Mouse (Mus musculus): Measurements from ENCODE around the gene 1520401A03Rik. TPM values are rescaled to one million over a fixed set of nuclear protein-coding genes. Genes with fewer than 3 reads are reported as not detected.
A peak's percentile ranks its signal among the peaks of the same experiment; 100 is the strongest.

The 1520401A03Rik gene
- polyA plus RNA-seq, 1 experiment from 2014 or later = 0.19 TPM

- H3K4me1 ChIP-seq (ENCODE audit: control insufficient read depth, insufficient read depth, low read length) = peaks cover 25% of the 10 kb centered on the region
- peaks cover 9% of the 10 kb centered on the region; the same call in 1 of the 2 replicates for H3K36me3 ChIP-seq (ENCODE audit: control insufficient read depth, insufficient read depth, low read length)
- ATAC-seq = peak; percentile 41
- H3K4me2 ChIP-seq (ENCODE audit: low read length) = peak overlapping the region; percentile 91
- H3K27ac ChIP-seq (ENCODE audit: low read length) = peak overlapping the region; percentile 80
- H3K9ac ChIP-seq (ENCODE audit: low read depth, low read length) = peak overlapping the region; percentile 84
- peak overlapping the region; percentile 76 for H3K4me3 ChIP-seq (ENCODE audit: low read depth, low read length)
- no peaks in the 10 kb centered on the region for H3K9me3 ChIP-seq (replicated peaks; ENCODE audit: control insufficient read depth, low read length, poor library complexity, severe bottlenecking)
- WGBS = 1% methylated on average over 48 of the region's 48 CpGs
- peaks cover 35% of the 10 kb centered on the region for H3K27me3 ChIP-seq (ENCODE audit: control insufficient read depth, insufficient read depth, low read depth, low read length)
Measured at GRCm38 (mm10) chr17:23739202-23740135, 16.9 kb upstream of the 1520401A03Rik start.

GRCm38 (mm10) chr17:23738836-23739201 is 16.2 kb upstream of the 1520401A03Rik start:
- Histone ChIP-seq H3K4me3 (ENCODE audit: low read depth, low read length) (peak overlapping the region; percentile 76), H3K36me3 (ENCODE audit: control insufficient read depth, insufficient read depth, low read length) (peaks cover 9% of the 10 kb centered on the region; the same call in 1 of the 2 replicates), H3K9me3 (replicated peaks; ENCODE audit: control insufficient read depth, low read length, poor library complexity, severe bottlenecking) (no peaks in the 10 kb centered on the region), H3K4me2 (ENCODE audit: low read length) (peak overlapping the region; percentile 91), H3K9ac (ENCODE audit: low read depth, low read length) (peak overlapping the region; percentile 84), H3K4me1 (ENCODE audit: control insufficient read depth, insufficient read depth, low read length) (peaks cover 25% of the 10 kb centered on the region), H3K27me3 (ENCODE audit: control insufficient read depth, insufficient read depth, low read depth, low read length) (peaks cover 29% of the 10 kb centered on the region), H3K27ac (ENCODE audit: low read length) (peak overlapping the region; percentile 80)
- no peak for ATAC-seq
- WGBS = 29% methylated on average over 2 of the region's 2 CpGs

GRCm38 (mm10) chr17:23737493-23738445 is 15.2 kb upstream of the 1520401A03Rik start:
- H3K9ac ChIP-seq (ENCODE audit: low read depth, low read length) = peak overlapping the region; percentile 31; the same call in 1 of the 2 replicates
- no peaks in the 10 kb centered on the region for H3K9me3 ChIP-seq (replicated peaks; ENCODE audit: control insufficient read depth, low read length, poor library complexity, severe bottlenecking)
- peaks cover 9% of the 10 kb centered on the region; the same call in 1 of the 2 replicates for H3K36me3 ChIP-seq (ENCODE audit: control insufficient read depth, insufficient read depth, low read length)
- WGBS = 59% methylated on average over 15 of the region's 15 CpGs
- peaks cover 25% of the 10 kb centered on the region for H3K4me1 ChIP-seq (ENCODE audit: control insufficient read depth, insufficient read depth, low read length)
- H3K4me2 ChIP-seq (ENCODE audit: low read length) = peak overlapping the region; percentile 91
- H3K27me3 ChIP-seq (ENCODE audit: control insufficient read depth, insufficient read depth, low read depth, low read length) = peaks cover 19% of the 10 kb centered on the region
- ATAC-seq = no peak
- H3K27ac ChIP-seq (ENCODE audit: low read length) = no peak overlapping the region
- H3K4me3 ChIP-seq (ENCODE audit: low read depth, low read length) = 0 out of 2 replicates have a peak overlapping the region, but pooled peaks have one; percentile 6

GRCm38 (mm10) chr17:23734341-23734740 is 11.8 kb upstream of the 1520401A03Rik start:
- ATAC-seq = no peak
- H3K9ac ChIP-seq (ENCODE audit: low read depth, low read length) = no peak overlapping the region
- H3K27me3 ChIP-seq (ENCODE audit: control insufficient read depth, insufficient read depth, low read depth, low read length) = no peaks in the 10 kb centered on the region
- H3K9me3 ChIP-seq (replicated peaks; ENCODE audit: control insufficient read depth, low read length, poor library complexity, severe bottlenecking) = no peaks in the 10 kb centered on the region
- no peak overlapping the region for H3K4me3 ChIP-seq (ENCODE audit: low read depth, low read length)
- peaks cover 17% of the 10 kb centered on the region for H3K4me1 ChIP-seq (ENCODE audit: control insufficient read depth, insufficient read depth, low read length)
- no peak overlapping the region for H3K27ac ChIP-seq (ENCODE audit: low read length)
- WGBS = 75% methylated on average over 1 of the region's 1 CpGs
- H3K36me3 ChIP-seq (ENCODE audit: control insufficient read depth, insufficient read depth, low read length) = peaks cover 9% of the 10 kb centered on the region; the same call in 1 of the 2 replicates
- H3K4me2 ChIP-seq (ENCODE audit: low read length) = no peak overlapping the region

GRCm38 (mm10) chr17:23730441-23730840 is 7.9 kb upstream of the 1520401A03Rik start:
- no peak for ATAC-seq
- no peaks in the 10 kb centered on the region for H3K27me3 ChIP-seq (ENCODE audit: control insufficient read depth, insufficient read depth, low read depth, low read length)
- H3K9ac ChIP-seq (ENCODE audit: low read depth, low read length) = no peak overlapping the region
- H3K4me2 ChIP-seq (ENCODE audit: low read length) = no peak overlapping the region
- H3K4me1 ChIP-seq (ENCODE audit: control insufficient read depth, insufficient read depth, low read length) = peaks cover 8% of the 10 kb centered on the region; the same call in 1 of the 2 replicates
- H3K27ac ChIP-seq (ENCODE audit: low read length) = no peak overlapping the region
- WGBS = 57% methylated on average over 1 of the region's 1 CpGs
- H3K36me3 ChIP-seq (ENCODE audit: control insufficient read depth, insufficient read depth, low read length) = peaks cover under 1% of the 10 kb centered on the region; the same call in 1 of the 2 replicates
- no peak overlapping the region for H3K4me3 ChIP-seq (ENCODE audit: low read depth, low read length)
- H3K9me3 ChIP-seq (replicated peaks; ENCODE audit: control insufficient read depth, low read length, poor library complexity, severe bottlenecking) = no peaks in the 10 kb centered on the region

- Histone ChIP-seq H3K4me3 (ENCODE audit: low read depth, low read length) (peak overlapping the region; percentile 90), H3K27ac (ENCODE audit: low read length) (peak overlapping the region; percentile 58; the same call in 1 of the 2 replicates), H3K36me3 (ENCODE audit: control insufficient read depth, insufficient read depth, low read length) (no peaks in the 10 kb centered on the region), H3K9ac (ENCODE audit: low read depth, low read length) (peak overlapping the region; percentile 80), H3K4me2 (ENCODE audit: low read length) (peak overlapping the region; percentile 92), H3K4me1 (ENCODE audit: control insufficient read depth, insufficient read depth, low read length) (peaks cover 10% of the 10 kb centered on the region; the same call in 1 of the 2 replicates), H3K9me3 (replicated peaks; ENCODE audit: control insufficient read depth, low read length, poor library complexity, severe bottlenecking) (no peaks in the 10 kb centered on the region), H3K27me3 (ENCODE audit: control insufficient read depth, insufficient read depth, low read depth, low read length) (no peaks in the 10 kb centered on the region)
- peak; percentile 84 for ATAC-seq
- WGBS = under 1% methylated on average over 20 of the region's 20 CpGs
Measured at GRCm38 (mm10) chr17:23726758-23727142, 4.2 kb upstream of the 1520401A03Rik start.

GRCm38 (mm10) chr17:23725999-23726757 is 3.6 kb upstream of the 1520401A03Rik start, which contains the start of gene Pkmyt1:
TSS of gene Pkmyt1 (plus strand) at chr17:23726336.
- H3K27me3 ChIP-seq (ENCODE audit: control insufficient read depth, insufficient read depth, low read depth, low read length) = no peaks in the 10 kb centered on the region
- WGBS = under 1% methylated on average over 63 of the region's 73 CpGs
- H3K36me3 ChIP-seq (ENCODE audit: control insufficient read depth, insufficient read depth, low read length) = no peaks in the 10 kb centered on the region
- ATAC-seq = peak; percentile 93
- no peaks in the 10 kb centered on the region for H3K9me3 ChIP-seq (replicated peaks; ENCODE audit: control insufficient read depth, low read length, poor library complexity, severe bottlenecking)
- H3K4me2 ChIP-seq (ENCODE audit: low read length) = peak within 1 kb of the TSS; percentile 92
- H3K27ac ChIP-seq (ENCODE audit: low read length) = peak within 1 kb of the TSS; percentile 61
- peak within 1 kb of the TSS; percentile 80 for H3K9ac ChIP-seq (ENCODE audit: low read depth, low read length)
- peaks cover 10% of the 10 kb centered on the region; the same call in 1 of the 2 replicates for H3K4me1 ChIP-seq (ENCODE audit: control insufficient read depth, insufficient read depth, low read length)
- peak within 1 kb of the TSS; percentile 90 for H3K4me3 ChIP-seq (ENCODE audit: low read depth, low read length)

GRCm38 (mm10) chr17:23725477-23725876 is 2.9 kb upstream of the 1520401A03Rik start:
- WGBS = 61% methylated on average over 4 of the region's 4 CpGs
- Histone ChIP-seq H3K9ac (ENCODE audit: low read depth, low read length) (peak overlapping the region; percentile 80), H3K27ac (ENCODE audit: low read length) (no peak overlapping the region)

More at GRCm38 (mm10) chr17:23725477-23725876, 2.9 kb upstream of the 1520401A03Rik start:
- H3K36me3 ChIP-seq (ENCODE audit: control insufficient read depth, insufficient read depth, low read length) = no peaks in the 10 kb centered on the region
- peak overlapping the region; percentile 92 for H3K4me2 ChIP-seq (ENCODE audit: low read length)
- H3K4me3 ChIP-seq (ENCODE audit: low read depth, low read length) = peak overlapping the region; percentile 90
- no peaks in the 10 kb centered on the region for H3K27me3 ChIP-seq (ENCODE audit: control insufficient read depth, insufficient read depth, low read depth, low read length)
- no peaks in the 10 kb centered on the region for H3K9me3 ChIP-seq (replicated peaks; ENCODE audit: control insufficient read depth, low read length, poor library complexity, severe bottlenecking)
- H3K4me1 ChIP-seq (ENCODE audit: control insufficient read depth, insufficient read depth, low read length) = peaks cover 10% of the 10 kb centered on the region; the same call in 1 of the 2 replicates
- no peak for ATAC-seq

All from midbrain, embryonic 16.5 days (tissue).